ENCODE assay signal across 10 mouse cellular contexts in genomic region chr4:156215649-156216048, GRCm38 (mm10). TPM values are rescaled to one million over a fixed set of nuclear protein-coding genes. Genes with fewer than 3 reads are reported as not detected.
A peak's percentile ranks its signal among the peaks of the same experiment; 100 is the strongest.
DNase-seq lines count a peak whose midpoint lies in the region; TF ChIP-seq lines count a peak whose summit lies in the region.
"Had no signal": no experiment of that assay in that cellular context is flagged by ENCODE, and none has a peak within 500 bp of the region (broad histone marks: within the 10 kb centered on the region; RNA-seq: fewer than 3 reads in every experiment).

Gene Perm1, plus strand, starts transcription at chr4:156215868.

- H3K4me3 ChIP-seq in CH12.LX (replicated peaks in 1 of 3; ENCODE audit: low read depth in 2 of 3, low read length in 2 of 3, poor library complexity in 1 of 3) = no peak within 1 kb of the TSS
- H3K4me3 ChIP-seq: embryonic facial prominence, embryonic 12.5 days; limb, embryonic 12.5 days; megakaryocyte, embryonic 14.5 days had no signal

- peak; percentile 49 for DNase-seq in CH12.LX (ENCODE audit: extremely low read depth)
- peak; percentile 90 to 97 for DNase-seq in adrenal gland, adult (ENCODE audit: inconsistent age in 2 of 2, low spot score in 1 of 2)
- peak; percentile 64 to 73 for DNase-seq in gastrocnemius, postnatal 36 days
- peak; percentile 64 to 75 for DNase-seq in heart, postnatal 36 days
- no peak for DNase-seq in spleen, postnatal 10 days (ENCODE audit: low spot score in 2 of 2)
- no peak for DNase-seq in embryo, embryonic 9.5 days (ENCODE audit: extremely low spot score)
- no peak for DNase-seq in right cerebral cortex, postnatal 14 days

- H3K4me1 ChIP-seq in CH12.LX (ENCODE audit: control insufficient read depth in 1 of 2, insufficient read depth in 2 of 2) = peaks cover 13 to 15% of the 10 kb centered on the region in 2 experiments
- H3K4me1 ChIP-seq: embryonic facial prominence, embryonic 12.5 days; limb, embryonic 12.5 days; megakaryocyte, embryonic 14.5 days had no signal

- in situ Hi-C loops in CH12.LX (cut with MboI; ENCODE audit: low pct_ligation_motif_present, low pct_unique_long_range_greater_than_20kb, low sequenced_read_pairs) = no loop called here

- H3K4me2 ChIP-seq in CH12.LX (ENCODE audit: insufficient read depth, low read depth, poor library complexity, severe bottlenecking) = no peak within 1 kb of the TSS
- H3K4me2 ChIP-seq: embryonic facial prominence, embryonic 12.5 days; limb, embryonic 12.5 days had no signal

- H3K27ac ChIP-seq in CH12.LX (ENCODE audit: insufficient read depth, low read depth) = no peak within 1 kb of the TSS
- H3K27ac ChIP-seq: embryonic facial prominence, embryonic 12.5 days; limb, embryonic 12.5 days had no signal

- no peak for TF ChIP-seq POLR2A in CH12.LX (IDR thresholded peaks at IDR 0.05; ENCODE audit: low read depth, low read length)

- no peak for TF ChIP-seq EP300 in CH12.LX (IDR thresholded peaks at IDR 0.05; ENCODE audit: low read length)

- TF ChIP-seq RAD21 in CH12.LX (IDR thresholded peaks at IDR 0.05; ENCODE audit: low read depth, low read length) = no peak

- intact Hi-C loops in gastrocnemius, postnatal 36 days (cut with DNase I) = no loop called here
- intact Hi-C loops in heart, postnatal 36 days (cut with DNase I) = no loop called here

- H3K36me3 ChIP-seq in CH12.LX (replicated peaks in 1 of 2; ENCODE audit: control insufficient read depth in 1 of 2, insufficient read depth in 1 of 2, low read length in 1 of 2) = peaks cover 0 to 4% of the 10 kb centered on the region in 2 experiments
- H3K36me3 ChIP-seq: embryonic facial prominence, embryonic 12.5 days; limb, embryonic 12.5 days had no signal

- no peak for TF ChIP-seq CTCF in CH12.LX (conservative IDR thresholded peaks at IDR 0.05 in 1 of 2, IDR thresholded peaks at IDR 0.05 in 1 of 2; ENCODE audit: low read depth in 2 of 2, low read length in 2 of 2)

- no peaks in the 10 kb centered on the region for H3K27me3 ChIP-seq in CH12.LX (replicated peaks)
- H3K27me3 ChIP-seq: embryonic facial prominence, embryonic 12.5 days; limb, embryonic 12.5 days had no signal

- no peak within 1 kb of the TSS for H3K9ac ChIP-seq in CH12.LX (ENCODE audit: insufficient read depth, low read depth)
- H3K9ac ChIP-seq: embryonic facial prominence, embryonic 12.5 days; limb, embryonic 12.5 days had no signal

- no peaks in the 10 kb centered on the region for H3K79me2 ChIP-seq in CH12.LX (replicated peaks; ENCODE audit: control insufficient read depth, extremely low read depth, insufficient read depth, poor library complexity, severe bottlenecking)

- dilution Hi-C loops in CH12.LX (cut with MboI; ENCODE audit: extremely low pct_ligation_motif_present, extremely low pct_unique_long_range_greater_than_20kb, low sequenced_read_pairs) = no loop called here

- no peaks in the 10 kb centered on the region for H3K9me3 ChIP-seq in CH12.LX (replicated peaks; ENCODE audit: low read length)
- H3K9me3 ChIP-seq: embryonic facial prominence, embryonic 12.5 days; limb, embryonic 12.5 days; megakaryocyte, embryonic 14.5 days had no signal

TF ChIP-seq in CH12.LX, 34 proteins besides CTCF, POLR2A, EP300 and RAD21:
- TF ChIP-seq MEF2A (IDR thresholded peaks at IDR 0.05; ENCODE audit: borderline replicate concordance, low read depth, low read length) (peak; percentile 94), BHLHE40 (IDR thresholded peaks at IDR 0.05; ENCODE audit: low read depth, low read length) (peak; percentile 77), SMC3 (IDR thresholded peaks at IDR 0.05; ENCODE audit: low read depth, low read length) (no peak)

RNA-seq across cellular contexts. Expression of gene Perm1, which starts in this region (rescaled TPM):
- total RNA-seq in CH12.LX (2012; rRNA removed) = 0.04 and 0.08 TPM in 2 replicates
- not detected in 2 replicates for total RNA-seq in CH12.LX (2014; rRNA removed)
- polyA plus RNA-seq in CH12.LX (2012; ENCODE audit: insufficient read length, low read depth) = 0.43 and 0.50 TPM in 2 replicates
- 100 to 1,000 TPM; 144 to 172 TPM for total RNA-seq in gastrocnemius, postnatal 36 days (2021)
- total RNA-seq in heart, postnatal 36 days (2021) = 100 to 1,000 TPM; 208 to 223 TPM

Comparison
In these comparisons a context has a peak if more than half of its experiments do, and no peak if none do; other contexts are left out.
1. RNA of gene Perm1 (total RNA-seq): 208 to 223 TPM in heart, postnatal 36 days and 144 to 172 TPM in gastrocnemius, postnatal 36 days; 0.04 to 0.08 TPM in CH12.LX; every median in the first group is over 100 times any median in the second.
2. Peak in DNase-seq in CH12.LX; RNA of the gene not detected or under 1 TPM.
3. DNase-seq: peak in adrenal gland, adult (2 of 2), gastrocnemius, postnatal 36 days (2 of 2) and heart, postnatal 36 days (2 of 2); none in spleen, postnatal 10 days (0 of 2), embryo, embryonic 9.5 days (single experiment) and right cerebral cortex, postnatal 14 days (single experiment).